25 mouse cellular contexts compared by ENCODE assay signal in the genomic region with DNA sequence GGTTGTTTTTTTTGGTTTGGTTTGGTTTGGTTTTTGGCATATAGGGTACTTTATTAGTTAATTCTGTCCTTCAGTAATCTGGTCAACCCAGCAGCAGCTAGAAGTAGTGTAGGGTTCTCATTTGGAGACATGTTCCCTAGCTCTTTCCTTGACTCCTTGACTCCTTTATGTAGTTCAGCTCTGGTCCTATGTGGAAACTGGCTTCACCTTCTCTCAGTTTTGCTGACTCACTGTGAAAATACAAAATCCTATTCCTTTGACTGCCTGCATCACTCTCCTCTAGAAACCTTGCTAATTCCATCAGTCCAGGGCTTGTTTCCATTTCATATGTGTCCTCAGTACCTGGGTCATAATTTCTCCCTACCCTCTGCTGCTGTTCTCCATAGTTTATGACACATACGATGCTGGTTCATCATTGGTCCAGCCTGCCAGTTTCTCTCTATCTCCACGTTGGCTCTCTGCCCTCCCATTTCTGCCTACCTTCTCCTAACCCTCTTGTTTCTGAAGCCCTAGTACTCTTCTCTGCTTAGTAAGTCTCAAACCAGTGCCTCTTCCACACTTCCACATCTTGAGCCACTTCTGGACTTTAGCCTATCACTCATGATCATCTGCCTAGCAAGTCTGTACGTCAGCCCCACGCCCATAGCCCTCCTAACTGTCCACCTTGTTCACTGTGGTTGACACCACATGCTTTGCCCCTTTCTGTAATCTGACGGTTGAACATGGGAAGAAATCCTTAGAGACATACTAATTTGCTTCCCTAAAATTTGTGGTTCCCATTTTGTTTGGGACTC.
DNase-seq lines count a peak whose midpoint lies in the region; ATAC-seq and TF ChIP-seq lines count a peak whose summit lies in the region.
"Had no signal": no experiment of that assay in that cellular context is flagged by ENCODE, and none has a peak within 500 bp of the region (broad histone marks: within the 10 kb centered on the region; RNA-seq: fewer than 3 reads in every experiment).

No protein-coding gene starts in this region.

- no peak overlapping the region for H3K4me2 ChIP-seq in embryonic facial prominence, embryonic 14.5 days (ENCODE audit: low read depth, low read length)
- H3K4me2 ChIP-seq in forebrain, embryonic 12.5 days, result no peak overlapping the region
- no peak overlapping the region for H3K4me2 ChIP-seq in hindbrain, postnatal 0 days (ENCODE audit: low read depth, low read length)
- H3K4me2 ChIP-seq in midbrain, embryonic 11.5 days, result no peak overlapping the region
- H3K4me2 ChIP-seq: embryonic facial prominence, embryonic 15.5 days; heart, embryonic 12.5 days; hindbrain, embryonic 12.5 days; limb, embryonic 15.5 days; liver, embryonic 15.5 days; lung, embryonic 15.5 days; midbrain, embryonic 12.5 days had no signal

- in situ Hi-C loops in ES-E14 (cut with MboI; ENCODE audit: low sequenced_read_pairs in 2 of 2, unreplicated experiment in 2 of 2), result no loop called here

- H3K36me3 ChIP-seq in ES-E14 (ENCODE audit: control insufficient read depth, insufficient read depth, low read length, poor library complexity, severe bottlenecking), result no peaks in the 10 kb centered on the region
- H3K36me3 ChIP-seq in embryonic facial prominence, embryonic 14.5 days (ENCODE audit: control insufficient read depth, insufficient read depth, low read length), result no peaks in the 10 kb centered on the region
- H3K36me3 ChIP-seq in forebrain, embryonic 12.5 days (replicated peaks), result no peaks in the 10 kb centered on the region
- H3K36me3 ChIP-seq in hindbrain, postnatal 0 days (ENCODE audit: insufficient read depth, low read length), result no peaks in the 10 kb centered on the region
- H3K36me3 ChIP-seq in midbrain, embryonic 11.5 days (ENCODE audit: control insufficient read depth, insufficient read depth, low read length), result no peaks in the 10 kb centered on the region
- H3K36me3 ChIP-seq: embryonic facial prominence, embryonic 15.5 days; heart, embryonic 12.5 days; hindbrain, embryonic 12.5 days; limb, embryonic 15.5 days; liver, embryonic 15.5 days; lung, embryonic 15.5 days; midbrain, embryonic 12.5 days had no signal

- no peaks in the 10 kb centered on the region for H3K9me3 ChIP-seq in ES-E14 (ENCODE audit: control insufficient read depth, insufficient read depth, low read depth, low read length)
- no peaks in the 10 kb centered on the region for H3K9me3 ChIP-seq in embryonic facial prominence, embryonic 14.5 days (ENCODE audit: control insufficient read depth, low read length)
- H3K9me3 ChIP-seq in forebrain, embryonic 12.5 days, result no peaks in the 10 kb centered on the region
- H3K9me3 ChIP-seq in hindbrain, postnatal 0 days (ENCODE audit: low read length), result no peaks in the 10 kb centered on the region
- H3K9me3 ChIP-seq in midbrain, embryonic 11.5 days (ENCODE audit: control insufficient read depth, low read length), result no peaks in the 10 kb centered on the region
- H3K9me3 ChIP-seq: embryonic facial prominence, embryonic 15.5 days; heart, embryonic 12.5 days; hindbrain, embryonic 12.5 days; limb, embryonic 15.5 days; liver, embryonic 15.5 days; lung, embryonic 15.5 days; midbrain, embryonic 12.5 days had no signal

- DNase-seq in 3T3-L1 (ENCODE audit: low read depth, low spot score) (peak; percentile 69), ES-E14 (ENCODE audit: low read depth, low spot score) (no peak)
- no peak for DNase-seq in embryonic facial prominence, embryonic 14.5 days (ENCODE audit: low spot score)
- no peak for DNase-seq in hindbrain, postnatal 0 days (ENCODE audit: low spot score)
- no peak for DNase-seq in midbrain, embryonic 11.5 days (ENCODE audit: low spot score, missing footprints)
- DNase-seq: adrenal gland, adult 8-10 months; cerebellum, adult 18-20 months; cerebellum, postnatal 14 days; heart, postnatal 14 days; kidney, adult 2 months; left cerebral cortex, postnatal 4 days; lung, postnatal 36 days; right cerebral cortex, postnatal 25 days; spleen, adult 18-20 months had no signal

- no peak for TF ChIP-seq CTCF in hindbrain, postnatal 0 days (IDR thresholded peaks at IDR 0.05; ENCODE audit: low read depth)

- no peaks in the 10 kb centered on the region for H3K27me3 ChIP-seq in embryonic facial prominence, embryonic 14.5 days (replicated peaks; ENCODE audit: control insufficient read depth, insufficient read depth, low read length)
- no peaks in the 10 kb centered on the region for H3K27me3 ChIP-seq in forebrain, embryonic 12.5 days
- H3K27me3 ChIP-seq in hindbrain, postnatal 0 days (ENCODE audit: insufficient read depth, low read length), result no peaks in the 10 kb centered on the region
- no peaks in the 10 kb centered on the region for H3K27me3 ChIP-seq in midbrain, embryonic 11.5 days (ENCODE audit: control insufficient read depth, insufficient read depth, low read length)
- H3K27me3 ChIP-seq: embryonic facial prominence, embryonic 15.5 days; heart, embryonic 12.5 days; hindbrain, embryonic 12.5 days; limb, embryonic 15.5 days; liver, embryonic 15.5 days; lung, embryonic 15.5 days; midbrain, embryonic 12.5 days; Patski had no signal

- H3K4me3 ChIP-seq in ES-E14 (ENCODE audit: insufficient read depth in 1 of 2, low read depth in 1 of 2, low read length in 2 of 2, poor library complexity in 1 of 2, severe bottlenecking in 1 of 2), result no peak overlapping the region
- no peak overlapping the region for H3K4me3 ChIP-seq in embryonic facial prominence, embryonic 14.5 days (ENCODE audit: low read depth, low read length)
- no peak overlapping the region for H3K4me3 ChIP-seq in forebrain, embryonic 12.5 days (replicated peaks)
- no peak overlapping the region for H3K4me3 ChIP-seq in hindbrain, postnatal 0 days (ENCODE audit: low read length)
- H3K4me3 ChIP-seq in midbrain, embryonic 11.5 days (ENCODE audit: low read depth, low read length), result no peak overlapping the region
- H3K4me3 ChIP-seq: embryonic facial prominence, embryonic 15.5 days; heart, embryonic 12.5 days; hindbrain, embryonic 12.5 days; limb, embryonic 15.5 days; liver, embryonic 15.5 days; lung, embryonic 15.5 days; midbrain, embryonic 12.5 days had no signal

- no peak overlapping the region for H3K9ac ChIP-seq in ES-E14 (ENCODE audit: insufficient read depth, low read depth, low read length, poor library complexity, severe bottlenecking)
- H3K9ac ChIP-seq in embryonic facial prominence, embryonic 14.5 days (ENCODE audit: low read depth, low read length), result no peak overlapping the region
- H3K9ac ChIP-seq in forebrain, embryonic 12.5 days, result no peak overlapping the region
- H3K9ac ChIP-seq in hindbrain, postnatal 0 days (replicated peaks; ENCODE audit: low read length), result no peak overlapping the region
- H3K9ac ChIP-seq in midbrain, embryonic 11.5 days (ENCODE audit: low read length), result no peak overlapping the region
- H3K9ac ChIP-seq: embryonic facial prominence, embryonic 15.5 days; heart, embryonic 12.5 days; hindbrain, embryonic 12.5 days; limb, embryonic 15.5 days; liver, embryonic 15.5 days; lung, embryonic 15.5 days; midbrain, embryonic 12.5 days had no signal

- 79% methylated on average over 5 of the region's 5 CpGs for WGBS in embryonic facial prominence, embryonic 14.5 days
- WGBS in forebrain, embryonic 12.5 days, result 93% methylated on average over 5 of the region's 5 CpGs
- WGBS in hindbrain, postnatal 0 days, result 94% methylated on average over 5 of the region's 5 CpGs
- 93% methylated on average over 5 of the region's 5 CpGs for WGBS in midbrain, embryonic 11.5 days

- H3K4me1 ChIP-seq in ES-E14 (ENCODE audit: control insufficient read depth in 2 of 2, insufficient read depth in 2 of 2, low read length in 2 of 2, poor library complexity in 1 of 2), result peaks cover 0 to 5% of the 10 kb centered on the region in 2 experiments; a peak in 1 of 4 replicates
- H3K4me1 ChIP-seq in embryonic facial prominence, embryonic 14.5 days (ENCODE audit: control insufficient read depth, insufficient read depth, low read length), result peaks cover 2% of the 10 kb centered on the region; the same call in 1 of the 2 replicates
- H3K4me1 ChIP-seq in forebrain, embryonic 12.5 days, result no peaks in the 10 kb centered on the region
- H3K4me1 ChIP-seq in hindbrain, postnatal 0 days (ENCODE audit: insufficient read depth, low read length), result no peaks in the 10 kb centered on the region
- H3K4me1 ChIP-seq in midbrain, embryonic 11.5 days (ENCODE audit: control insufficient read depth, insufficient read depth, low read length), result no peaks in the 10 kb centered on the region
- H3K4me1 ChIP-seq: hindbrain, embryonic 12.5 days; limb, embryonic 15.5 days; midbrain, embryonic 12.5 days had no signal

- no peak for ATAC-seq in embryonic facial prominence, embryonic 14.5 days (ENCODE audit: low read depth)
- ATAC-seq in megakaryocyte progenitor cell, adult 5-6 weeks (replicated peaks; ENCODE audit: poor library complexity), result peak; percentile 54; the same call in 1 of the 2 replicates
- ATAC-seq in forebrain, embryonic 12.5 days (ENCODE audit: low FRiP score), result no peak
- ATAC-seq in hindbrain, postnatal 0 days, result no peak
- no peak for ATAC-seq in midbrain, embryonic 11.5 days (ENCODE audit: low FRiP score)
- ATAC-seq: Patski had no signal

- H3K27ac ChIP-seq in ES-E14 (ENCODE audit: insufficient read depth, low read depth, low read length, poor library complexity, severe bottlenecking), result no peak overlapping the region
- peak overlapping the region; percentile 18; the same call in 1 of the 2 replicates for H3K27ac ChIP-seq in embryonic facial prominence, embryonic 14.5 days (replicated peaks; ENCODE audit: low read depth, low read length)
- no peak overlapping the region for H3K27ac ChIP-seq in forebrain, embryonic 12.5 days
- H3K27ac ChIP-seq in hindbrain, postnatal 0 days, result no peak overlapping the region
- no peak overlapping the region for H3K27ac ChIP-seq in midbrain, embryonic 11.5 days (ENCODE audit: low read depth, low read length)
- H3K27ac ChIP-seq: embryonic facial prominence, embryonic 15.5 days; hindbrain, embryonic 12.5 days; kidney, postnatal 0 days; limb, embryonic 15.5 days; liver, embryonic 15.5 days; lung, embryonic 15.5 days; midbrain, embryonic 12.5 days had no signal

TF ChIP-seq in ES-E14, 5 proteins besides CTCF, POLR2A, EP300 and RAD21:
- TF ChIP-seq HCFC1 (IDR thresholded peaks at IDR 0.05; ENCODE audit: borderline replicate concordance, insufficient read depth, low read length), result no peak
- peak; percentile 77 for TF ChIP-seq MAFK (IDR thresholded peaks at IDR 0.05; ENCODE audit: insufficient read depth, low read depth, low read length)
